Mouse (Mus musculus): ENCODE results near the gene Pdcd4. TPM values are rescaled to one million over a fixed set of nuclear protein-coding genes. Genes with fewer than 3 reads are reported as not detected.
A peak's percentile ranks its signal among the peaks of the same experiment; 100 is the strongest.
"Not testable (repeated sequence)": the region's sequence is repeated elsewhere in the genome, so short reads cannot be mapped to it uniquely, and the experiment has no call there.

Gene Pdcd4
- total RNA-seq, 4 experiments from 2014 or later: 95.8 to 102 (median 98.8) TPM

DNA sequence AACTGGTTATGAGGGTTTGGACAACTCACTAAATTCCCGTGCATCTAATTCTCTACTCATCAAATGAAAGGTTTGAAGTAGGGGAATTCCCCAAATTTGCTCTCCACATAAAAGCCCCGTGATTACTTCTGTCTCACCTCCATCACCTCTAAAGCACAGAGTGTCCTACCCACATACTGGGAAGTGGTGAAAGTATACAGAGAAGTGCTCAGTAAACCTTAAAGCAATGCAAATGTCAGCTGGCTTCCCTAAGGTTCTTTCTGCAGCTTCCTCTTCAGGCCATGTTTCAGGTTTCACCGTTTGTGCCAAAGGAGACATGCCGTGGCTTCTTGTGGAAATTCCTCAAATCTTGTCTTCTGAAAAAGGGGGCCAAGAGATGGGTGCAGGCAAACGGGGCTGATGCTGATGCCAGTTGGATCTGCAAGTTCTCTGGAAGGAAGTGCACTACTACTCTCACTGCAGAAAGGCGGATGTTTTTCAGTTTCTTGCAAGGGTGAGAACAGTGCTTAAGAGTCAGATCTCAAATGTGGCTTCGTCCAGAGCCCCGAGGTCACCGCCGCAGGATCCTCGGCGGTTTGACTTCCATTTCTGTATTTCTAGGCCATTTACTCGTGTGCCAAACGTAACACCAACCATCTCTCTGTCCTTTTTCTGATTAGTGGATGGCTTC lies 8.0 kb downstream of the Pdcd4 start:
- no peak for DNase-seq (ENCODE audit: low spot score in 2 of 2)

DNA sequence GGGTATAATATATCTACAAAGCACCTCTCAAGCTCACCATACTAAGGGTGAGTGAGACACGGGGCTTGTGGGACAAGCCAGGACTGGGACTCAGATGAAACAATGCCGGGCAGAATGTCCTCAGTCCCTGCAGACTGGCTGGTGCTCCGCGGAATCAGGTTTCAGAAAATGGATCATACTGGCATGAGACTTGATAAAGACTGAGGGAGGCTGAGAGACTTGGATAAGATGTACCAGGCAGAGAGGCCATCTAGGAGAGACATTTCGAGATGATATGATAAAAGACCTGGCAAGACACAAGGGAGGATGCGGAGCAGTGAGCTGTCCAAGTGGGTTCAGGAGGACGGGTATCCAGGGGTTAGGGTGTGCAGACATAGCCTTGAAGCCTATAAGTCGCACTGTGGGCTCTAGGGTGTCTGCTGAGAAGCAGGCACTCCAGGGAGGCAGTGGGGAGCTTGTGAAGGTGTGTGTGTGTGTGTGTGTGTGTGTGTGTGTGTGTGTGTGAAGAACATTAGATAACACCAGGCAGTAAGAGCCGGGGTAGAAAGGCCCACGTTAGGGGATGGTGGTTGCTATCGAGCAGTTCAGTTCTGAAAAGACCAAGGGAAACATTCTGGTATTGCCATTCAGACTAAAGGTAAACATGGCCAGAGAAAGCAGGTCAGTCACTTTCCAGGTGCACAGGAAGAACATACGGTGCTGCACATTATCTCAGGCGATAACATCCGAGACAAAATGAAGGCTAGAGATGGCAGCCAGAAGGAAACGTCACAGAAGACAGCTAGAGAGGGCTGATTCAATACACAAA lies 10.1 kb downstream of the Pdcd4 start:
- DNase-seq (ENCODE audit: low spot score in 2 of 2): no peak

DNA sequence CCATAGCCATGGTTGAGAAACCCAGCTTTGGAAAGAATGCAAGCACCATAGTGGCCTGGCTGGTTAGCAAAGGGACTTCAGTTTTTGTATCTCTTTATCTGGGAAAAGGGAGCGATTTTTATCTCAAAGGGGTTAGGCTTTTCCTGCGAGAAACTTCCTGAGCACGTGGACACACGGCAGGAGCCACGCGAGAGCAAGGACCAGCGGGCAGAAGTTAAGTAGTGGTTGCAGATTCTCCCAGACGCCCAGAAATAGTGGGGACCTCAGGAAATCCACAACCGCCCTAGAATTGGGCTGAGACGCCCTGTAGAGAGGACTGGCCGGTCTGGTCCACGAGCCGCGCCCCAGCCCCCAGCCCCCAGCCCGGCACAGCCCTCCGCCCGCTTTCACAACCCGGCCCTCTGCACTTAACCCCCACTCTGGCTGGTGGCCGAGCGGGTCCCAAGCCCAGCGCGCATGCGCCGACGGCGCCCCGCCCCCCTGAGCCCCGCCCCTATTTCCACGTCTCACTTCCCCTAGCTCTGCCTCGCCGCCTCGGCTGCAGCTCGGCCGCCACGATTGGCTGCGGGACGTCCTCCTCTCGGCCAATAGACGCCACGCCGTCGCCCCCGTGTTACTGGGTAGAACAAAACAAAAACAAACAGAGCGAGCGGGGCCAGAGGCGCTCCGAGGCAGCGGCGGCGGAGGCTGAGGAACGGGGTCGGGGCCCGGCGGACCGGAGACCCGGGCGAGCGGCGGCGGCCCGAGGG lies 10.9 kb downstream of the Pdcd4 start:
- DNase-seq (ENCODE audit: low spot score in 2 of 2): peak; percentile 85 to 96

DNA sequence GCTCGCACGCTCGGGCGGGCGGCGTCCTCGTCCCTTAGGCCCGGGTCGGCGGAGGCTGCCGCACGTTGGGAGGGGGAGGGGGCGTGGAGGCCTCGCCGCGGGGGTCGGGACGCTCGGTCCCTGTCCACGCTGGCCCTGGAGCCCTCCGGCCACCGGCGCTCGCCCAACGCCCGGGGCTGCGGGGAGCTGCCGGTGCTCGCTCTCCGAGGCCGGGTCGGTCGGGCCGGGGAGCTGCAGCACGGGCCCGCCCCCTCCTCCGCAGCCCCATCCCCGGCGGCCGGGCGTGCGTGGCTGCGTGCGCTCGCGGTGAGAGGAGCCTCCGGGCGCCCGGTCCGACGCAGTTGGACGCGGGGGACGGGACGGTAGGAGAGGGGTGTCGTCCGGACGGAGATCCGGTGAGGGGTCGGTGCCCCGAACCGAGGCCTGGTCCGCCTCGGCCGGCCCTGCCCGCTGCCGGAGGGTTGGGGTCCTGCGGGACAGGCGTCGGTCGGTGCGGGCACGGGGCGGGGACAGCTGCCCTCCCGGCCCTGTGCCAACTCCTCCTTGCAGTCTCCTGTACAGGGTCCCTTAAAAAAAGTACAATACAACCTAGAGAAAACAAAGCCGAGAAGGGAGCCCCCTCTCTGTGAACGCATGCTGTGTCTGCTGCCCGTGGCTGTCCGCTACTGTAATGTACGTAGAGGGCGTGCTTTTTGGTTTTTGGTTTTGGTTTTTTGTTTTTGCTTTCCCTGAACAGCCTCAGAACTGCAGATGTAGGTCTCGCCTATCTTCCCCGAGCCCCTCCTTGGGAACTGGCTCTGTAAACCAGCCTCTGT lies 11.7 kb downstream of the Pdcd4 start:
- DNase-seq (ENCODE audit: low spot score in 2 of 2): peak; percentile 36 to 56

DNA sequence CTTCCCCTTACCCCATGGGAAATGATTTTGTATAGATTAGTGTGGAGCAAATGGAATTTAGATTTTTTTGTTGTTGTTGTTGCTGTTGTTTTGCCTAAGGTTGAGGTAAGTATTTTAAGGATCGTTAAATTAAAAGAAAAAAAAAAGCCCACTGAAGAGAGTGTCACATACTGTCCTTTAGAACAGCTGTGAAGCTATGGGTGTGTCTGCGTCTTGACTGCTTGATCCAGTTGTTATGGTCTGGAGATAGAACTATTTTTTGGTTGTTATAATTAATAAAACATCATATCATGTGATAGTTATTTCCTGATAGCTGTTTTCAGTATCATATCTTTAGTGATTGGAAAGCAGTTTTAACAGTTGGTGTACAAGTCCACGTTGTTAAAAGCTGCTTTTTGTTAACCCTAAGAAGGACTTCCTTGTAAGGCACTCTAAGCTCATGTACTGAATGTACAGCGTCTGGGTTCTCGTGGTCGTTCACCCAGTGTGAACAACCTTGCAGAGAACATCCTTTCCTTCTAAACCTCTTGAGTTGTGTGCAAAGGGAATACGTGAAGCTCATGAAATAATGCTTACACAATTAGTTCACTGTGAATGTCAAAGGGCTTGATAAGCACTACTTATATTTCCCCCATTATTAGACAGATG lies 12.9 kb downstream of the Pdcd4 start:
- no peak for DNase-seq (ENCODE audit: low spot score in 2 of 2)

DNA sequence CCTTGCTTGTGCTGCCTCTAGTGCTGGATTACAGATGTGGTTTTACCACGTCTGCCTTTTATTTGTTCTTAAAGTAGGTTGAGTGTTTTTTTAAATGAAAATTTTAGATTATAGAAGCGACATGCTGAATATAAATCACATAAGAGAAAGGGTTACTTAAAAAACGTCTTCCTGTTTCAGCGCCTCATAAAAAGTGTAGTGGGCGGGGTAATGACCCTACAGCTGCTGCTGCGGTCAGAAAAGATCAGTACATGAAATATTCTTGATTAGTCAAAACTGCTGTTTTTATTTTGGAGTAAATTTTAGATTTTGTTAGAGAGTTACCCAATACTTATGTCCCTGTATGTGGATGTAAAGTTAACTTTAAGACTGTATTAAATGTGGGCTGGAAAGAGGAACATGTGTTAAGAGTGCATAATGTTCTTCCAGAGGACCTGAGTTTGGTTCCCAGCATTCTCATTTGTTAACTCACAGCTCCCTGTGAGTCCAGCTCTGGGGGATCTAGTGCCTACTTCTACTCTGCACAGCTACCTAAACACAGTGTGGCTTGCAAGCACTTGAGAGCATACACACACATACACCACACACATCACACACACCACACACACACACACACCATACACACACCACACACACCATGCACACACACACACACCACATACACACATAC lies 14.1 kb downstream of the Pdcd4 start:
- DNase-seq (ENCODE audit: low spot score in 2 of 2): no peak

DNA sequence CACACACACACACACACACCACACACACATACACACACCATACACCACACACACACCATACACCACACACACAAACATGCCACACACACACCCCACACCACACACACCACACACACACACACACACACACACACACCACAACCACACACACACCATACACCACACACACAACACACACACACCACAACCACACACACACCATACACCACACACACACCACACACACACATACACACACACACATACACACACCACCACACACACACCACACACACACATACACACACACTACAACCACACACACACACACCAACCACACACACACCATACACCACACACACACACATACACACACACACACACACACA lies 14.7 kb downstream of the Pdcd4 start:
- DNase-seq (ENCODE audit: low spot score in 2 of 2): not testable (repeated sequence)

DNA sequence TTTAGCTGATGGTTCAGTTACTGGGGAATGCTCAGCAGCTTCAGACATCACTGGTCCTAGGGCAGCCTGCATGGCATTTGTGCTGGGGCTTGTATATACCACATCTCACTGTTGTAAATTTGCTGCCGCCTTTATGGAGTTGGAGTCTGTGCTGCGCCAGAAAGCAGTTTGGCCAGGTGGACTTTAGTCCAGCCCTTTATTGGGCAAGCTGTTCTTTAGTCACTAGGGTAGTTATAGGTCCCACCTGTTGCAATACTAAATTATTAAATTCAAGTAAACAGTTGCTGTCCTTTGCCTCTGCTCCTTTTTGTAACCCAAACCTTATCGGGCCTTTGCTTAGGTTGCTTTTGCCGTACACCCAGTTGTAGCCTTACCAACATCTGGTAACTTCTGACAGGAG lies 22.9 kb downstream of the Pdcd4 start:
- DNase-seq (ENCODE audit: low spot score in 2 of 2): no peak

DNA sequence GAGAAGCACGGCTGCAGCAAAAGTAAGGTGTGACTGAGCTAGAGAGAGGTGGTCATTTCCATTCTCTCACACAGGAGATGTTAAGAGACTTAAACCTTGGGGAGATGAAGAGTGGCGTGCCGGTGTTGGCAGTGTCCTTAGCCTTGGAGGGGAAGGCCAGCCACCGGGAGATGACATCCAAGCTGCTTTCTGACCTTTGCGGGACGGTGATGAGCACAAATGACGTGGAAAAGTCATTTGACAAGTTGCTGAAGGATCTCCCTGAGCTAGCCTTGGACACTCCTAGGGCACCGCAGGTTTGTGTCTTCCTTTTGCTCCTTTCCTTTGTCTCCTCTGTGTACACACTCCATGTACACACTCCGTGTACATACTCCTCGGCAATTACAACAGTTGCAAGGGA lies 27.5 kb downstream of the Pdcd4 start:
- DNase-seq (ENCODE audit: low spot score in 2 of 2): no peak

DNA sequence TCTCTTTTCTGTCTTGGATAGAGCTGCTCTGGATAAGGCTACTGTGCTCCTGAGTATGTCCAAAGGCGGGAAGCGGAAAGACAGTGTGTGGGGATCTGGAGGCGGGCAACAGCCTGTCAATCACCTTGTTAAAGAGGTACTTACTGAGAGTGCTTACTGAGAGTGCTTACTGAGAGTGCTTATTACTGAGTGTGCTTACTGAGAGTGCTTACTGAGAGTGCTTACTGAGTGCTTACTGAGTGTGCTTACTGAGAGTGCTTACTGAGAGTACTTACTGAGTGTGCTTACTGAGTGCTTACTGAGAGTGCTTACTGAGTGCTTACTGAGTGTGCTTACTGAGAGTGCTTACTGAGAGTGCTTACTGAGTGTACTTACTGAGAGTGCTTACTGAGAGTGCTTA lies 30.0 kb downstream of the Pdcd4 start:
- DNase-seq (ENCODE audit: low spot score in 2 of 2): not testable (repeated sequence)

DNA sequence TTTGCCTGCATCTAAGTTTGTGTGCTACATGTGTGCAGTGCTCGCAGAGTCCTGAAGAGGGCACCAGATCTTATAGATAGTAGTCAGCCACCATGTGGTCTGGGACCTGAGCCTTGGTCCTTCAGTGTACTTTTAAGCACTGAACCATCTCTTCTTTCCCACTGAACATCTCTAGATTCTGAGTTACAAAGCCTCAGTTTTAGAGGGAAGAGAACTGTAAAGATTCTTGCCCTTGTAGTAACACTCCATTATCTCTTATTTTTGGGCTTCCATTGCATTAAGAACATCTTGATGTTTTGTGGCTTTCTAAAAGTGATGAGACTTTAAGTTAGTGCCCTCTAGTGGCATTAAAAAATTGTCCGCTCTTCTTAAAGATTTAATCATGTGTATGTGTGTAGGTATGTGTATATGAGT lies 33.3 kb downstream of the Pdcd4 start:
- DNase-seq (ENCODE audit: low spot score in 2 of 2): no peak

DNA sequence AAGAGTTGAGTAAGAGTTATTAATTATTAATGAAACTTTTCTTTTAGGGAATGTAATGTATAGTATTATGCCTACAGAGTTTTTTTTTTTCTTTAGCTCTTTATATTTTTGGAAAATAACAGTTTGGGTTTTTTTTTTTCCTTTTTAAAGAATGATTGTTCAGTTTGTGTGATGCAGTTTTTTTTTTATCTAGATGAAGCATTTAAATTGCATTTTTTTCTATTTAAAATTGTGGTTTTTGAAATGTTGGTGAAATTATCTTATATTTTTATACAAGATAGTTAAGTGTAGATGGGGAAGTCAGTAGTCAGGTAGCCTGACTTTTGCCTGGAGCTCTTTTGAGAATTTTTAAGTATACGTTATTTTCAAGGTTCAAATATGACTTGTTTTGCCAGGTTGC lies 34.7 kb downstream of the Pdcd4 start:
- no peak for DNase-seq (ENCODE audit: low spot score in 2 of 2)

DNA sequence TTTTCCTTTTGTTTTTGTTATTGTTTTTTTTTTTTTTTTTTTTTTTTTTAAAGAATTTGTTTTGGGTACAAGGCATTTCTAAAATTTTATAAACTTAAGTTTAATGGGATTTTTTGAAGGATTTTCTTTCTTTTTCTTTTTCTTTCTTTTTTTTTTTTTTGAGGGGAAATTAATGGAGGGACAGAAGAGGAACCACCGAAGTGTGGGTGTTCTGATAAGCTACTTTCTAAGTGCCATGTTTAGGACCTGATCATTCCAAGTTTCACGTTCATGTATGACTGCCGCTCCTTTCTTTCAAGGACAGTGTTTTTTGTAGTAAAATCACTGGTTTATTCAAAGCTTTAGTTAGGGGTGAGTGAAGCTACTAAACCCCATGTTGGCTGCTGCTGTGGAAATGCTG lies 37.2 kb downstream of the Pdcd4 start:
- DNase-seq (ENCODE audit: low spot score in 2 of 2): no peak

DNA sequence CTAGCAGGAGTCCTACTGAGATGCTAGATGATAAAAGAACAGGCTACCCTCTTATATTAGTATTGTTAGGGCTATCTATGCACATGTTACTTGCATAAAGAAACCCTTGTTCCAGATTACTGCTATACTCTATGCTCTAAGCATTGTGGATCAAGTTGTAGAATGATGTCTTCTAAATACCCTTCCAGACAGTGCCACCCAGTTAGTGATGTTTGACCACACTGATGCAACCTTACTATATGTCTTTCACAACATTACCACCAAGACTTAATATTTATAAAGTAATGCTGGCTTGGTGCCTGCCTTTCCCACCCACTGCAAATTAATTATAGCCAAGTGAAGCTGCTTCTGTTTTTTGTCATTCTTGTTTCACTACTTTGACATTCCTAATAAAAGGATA lies 41.0 kb downstream of the Pdcd4 start:
- DNase-seq (ENCODE audit: low spot score in 2 of 2): no peak

DNA sequence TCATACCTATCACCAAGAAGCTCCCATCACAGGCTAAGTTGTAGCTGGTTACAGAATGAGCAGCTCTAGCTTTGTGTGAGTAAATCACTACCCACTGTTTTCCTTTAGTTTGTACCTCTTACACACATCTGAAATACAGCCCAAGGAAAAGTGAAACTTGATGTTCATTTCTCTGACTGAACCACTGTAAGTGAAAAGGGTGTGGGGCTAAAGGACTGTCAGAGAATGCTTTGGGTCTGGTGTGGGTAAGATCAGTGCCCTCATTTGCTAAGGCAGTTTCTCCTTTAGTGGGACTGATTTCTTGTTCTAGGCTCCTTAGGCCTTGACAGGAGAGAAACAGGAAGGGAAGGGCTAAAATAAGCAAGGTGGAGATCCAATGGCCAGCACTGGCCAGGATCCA lies 42.0 kb downstream of the Pdcd4 start:
- no peak for DNase-seq (ENCODE audit: low spot score in 2 of 2)

DNA sequence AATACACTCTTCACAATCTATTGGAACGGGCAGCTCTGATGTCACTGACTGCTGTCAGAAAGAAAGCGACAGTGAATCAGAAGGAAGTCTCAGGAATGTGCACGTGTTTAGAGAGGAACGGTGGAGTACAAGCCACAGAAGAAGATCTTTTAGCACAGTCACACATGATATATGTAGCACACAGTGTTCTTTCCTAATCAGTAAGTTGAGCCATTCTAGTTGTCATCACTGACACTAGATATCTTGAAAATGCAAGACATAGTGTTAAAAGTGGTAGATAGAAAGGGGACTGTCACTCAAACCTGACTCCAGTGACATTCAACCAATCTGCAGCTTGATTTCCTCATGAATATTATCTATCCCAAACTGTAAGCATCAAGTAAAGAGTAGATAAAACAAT lies 47.4 kb downstream of the Pdcd4 start:
- no peak for DNase-seq (ENCODE audit: low spot score in 2 of 2)

DNA sequence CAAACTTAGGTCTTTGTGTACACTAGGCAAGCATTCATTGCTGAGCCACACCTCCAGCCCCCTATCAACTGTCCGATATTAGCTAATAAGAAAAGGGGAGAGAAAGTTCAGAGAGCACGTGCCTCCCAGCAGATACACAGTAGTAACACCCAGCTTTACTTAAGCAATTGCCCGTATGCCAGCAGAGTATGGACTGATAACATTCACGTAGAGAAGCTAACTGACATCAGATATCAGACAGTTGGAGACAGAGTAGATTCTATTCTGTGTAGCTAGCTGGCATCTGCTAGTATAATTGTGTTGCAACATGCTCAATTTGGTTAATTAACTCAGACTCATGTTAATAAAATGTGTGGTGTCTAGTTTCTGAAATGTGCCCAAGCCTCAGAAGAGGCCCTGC lies 49.1 kb downstream of the Pdcd4 start:
- no peak for DNase-seq (ENCODE audit: low spot score in 2 of 2)

DNA sequence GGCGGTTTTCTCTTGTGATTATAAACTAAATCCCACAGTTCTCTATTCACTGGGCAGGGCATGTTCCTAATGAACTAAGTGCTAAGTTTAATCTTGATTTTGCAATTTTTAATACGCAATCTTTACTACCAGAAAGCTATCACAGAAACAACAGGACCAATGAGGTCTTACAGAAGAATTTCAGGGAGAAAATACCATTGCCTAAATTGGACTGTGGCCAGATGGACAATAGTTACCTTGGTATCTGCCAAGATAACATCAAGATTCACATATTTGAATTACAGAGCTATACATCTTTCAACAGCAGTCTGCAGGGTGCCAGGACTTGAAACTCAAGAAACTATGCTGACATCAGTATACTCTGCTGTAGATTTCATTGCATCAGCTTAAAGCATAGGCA lies 50.3 kb downstream of the Pdcd4 start:
- DNase-seq (ENCODE audit: low spot score in 2 of 2): no peak

DNA sequence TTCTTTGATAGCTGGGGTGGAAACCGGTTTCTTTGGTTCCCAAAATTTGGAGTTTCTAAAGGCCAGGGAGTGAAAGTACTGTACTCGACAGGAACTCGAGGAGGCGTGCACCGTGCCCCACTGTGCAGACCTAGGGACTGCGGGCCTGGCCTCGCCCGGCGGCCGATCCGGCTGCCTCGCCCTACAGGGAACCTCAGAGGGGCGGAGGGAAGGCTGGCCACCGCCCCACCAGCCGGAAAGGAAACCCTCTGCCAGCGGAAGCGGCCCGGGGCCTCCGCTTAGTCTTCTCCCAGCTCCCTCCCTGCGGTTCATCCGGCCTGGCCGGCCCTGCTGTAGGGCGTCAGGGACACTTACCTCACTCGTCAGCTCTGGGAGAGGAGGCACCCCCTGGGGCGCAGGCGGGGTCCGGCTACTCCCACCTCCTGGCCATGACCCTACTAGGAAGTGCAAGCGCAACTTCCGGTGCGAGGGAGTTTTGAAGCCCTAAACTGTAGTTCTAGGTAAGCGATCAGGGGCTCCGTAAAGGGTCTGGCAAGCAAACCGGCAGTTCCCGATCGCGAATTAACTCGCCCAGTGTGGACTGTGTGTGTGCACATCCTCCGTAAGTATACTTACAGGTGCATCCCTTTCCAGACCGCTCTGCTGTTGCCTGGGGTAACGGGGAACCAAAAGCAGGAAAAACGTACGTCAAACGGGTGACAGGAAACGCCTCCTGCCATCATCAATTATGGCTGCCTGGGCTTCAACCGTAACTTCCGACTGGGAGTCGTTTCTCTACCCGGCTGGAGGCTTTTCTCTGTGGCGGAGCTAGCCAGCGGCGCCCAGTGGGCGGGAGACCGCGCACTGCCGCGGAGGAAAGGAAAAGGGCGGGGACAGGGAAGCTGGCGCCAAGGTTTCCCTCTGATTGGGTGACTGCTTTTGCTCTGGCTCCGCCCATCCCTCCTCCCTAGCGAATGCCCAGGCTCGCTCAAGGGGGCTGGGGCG lies 52.1 kb downstream of the Pdcd4 start, which contains the start of the genes Shoc2 and Bbip1:
Gene Shoc2, plus strand, starts transcription at position 505 of the 984 bp plus-strand sequence.
Gene Bbip1, minus strand, starts transcription at position 826 of the 984 bp plus-strand sequence.
- DNase-seq (ENCODE audit: low spot score in 2 of 2): peak; percentile 92 to 99
